Mouse (Mus musculus) testis, adult 2 months (tissue): ENCODE results near the gene Rab43.

Source experiments
- CTCF ChIP-seq: fragments of 200-500 bp; IDR thresholded peaks from 2 replicates; pipeline ENCODE4 v1.5.1; 2012; ENCODE audit warnings: low read depth, mild to moderate bottlenecking, inconsistent platforms, low read length, moderate library complexity; ENCODE audit not compliant: control insufficient read depth, insufficient read depth, insufficient replicate concordance
- POLR2A ChIP-seq: fragments of 200-500 bp; IDR thresholded peaks from 2 replicates; pipeline ENCODE4 v1.6.1; 2012; ENCODE audit warnings: low read depth, mild to moderate bottlenecking, inconsistent platforms, low read length, moderate library complexity; ENCODE audit not compliant: control insufficient read depth

- TF ChIP-seq CTCF, result no peak
- TF ChIP-seq POLR2A, result no peak
These were observed 37.1 kb downstream of the Rab43 start for GRCm38 (mm10) chr6:87774909-87775308.
